Mouse (Mus musculus) retina, postnatal 7 days (tissue): ENCODE results near the gene Rin2.
A peak's percentile ranks its signal among the peaks of the same experiment; 100 is the strongest.

ENCODE experiments used
- DNase-seq: peaks from one replicate; pipeline ENCODE4 v3.0.0-alpha.2; 2012; ENCODE audit warnings: low read depth, low spot score

Rin2 gene

GRCm38 (mm10) chr2:145828603-145829002 lies 153.6 kb downstream of the Rin2 start:
- DNase-seq, result no peak

- no peak for DNase-seq
These were observed 154.2 kb downstream of the Rin2 start for GRCm38 (mm10) chr2:145829231-145829630.

- no peak for DNase-seq
These were observed 155.4 kb downstream of the Rin2 start for GRCm38 (mm10) chr2:145830417-145830816.

- no peak for DNase-seq
These were observed 157.2 kb downstream of the Rin2 start for GRCm38 (mm10) chr2:145831949-145832835.

GRCm38 (mm10) chr2:145832836-145833221 lies 157.8 kb downstream of the Rin2 start:
- no peak for DNase-seq

- no peak for DNase-seq
These were observed 158.3 kb downstream of the Rin2 start for GRCm38 (mm10) chr2:145833341-145833740.

- no peak for DNase-seq
These were observed 160.9 kb downstream of the Rin2 start for GRCm38 (mm10) chr2:145835920-145836319.

GRCm38 (mm10) chr2:145838675-145839074 lies 163.7 kb downstream of the Rin2 start:
- no peak for DNase-seq

GRCm38 (mm10) chr2:145839565-145840315 lies 164.7 kb downstream of the Rin2 start:
- DNase-seq, result no peak

GRCm38 (mm10) chr2:145840320-145840719 lies 165.3 kb downstream of the Rin2 start:
- DNase-seq, result no peak

GRCm38 (mm10) chr2:145840910-145841870 lies 166.2 kb downstream of the Rin2 start:
- DNase-seq, result no peak

GRCm38 (mm10) chr2:145843322-145843721 lies 168.3 kb downstream of the Rin2 start:
- no peak for DNase-seq

GRCm38 (mm10) chr2:145846595-145846994 lies 171.6 kb downstream of the Rin2 start:
- no peak for DNase-seq

- no peak for DNase-seq
These were observed 174.3 kb downstream of the Rin2 start for GRCm38 (mm10) chr2:145849170-145849905.

GRCm38 (mm10) chr2:145850779-145851178 lies 175.8 kb downstream of the Rin2 start:
- no peak for DNase-seq

GRCm38 (mm10) chr2:145855831-145856230 lies 180.8 kb downstream of the Rin2 start:
- no peak for DNase-seq

GRCm38 (mm10) chr2:145857864-145858263 lies 182.8 kb downstream of the Rin2 start:
- DNase-seq, result no peak

- DNase-seq, result no peak
These were observed 184.5 kb downstream of the Rin2 start for GRCm38 (mm10) chr2:145859442-145859931.

GRCm38 (mm10) chr2:145859932-145860801 lies 185.2 kb downstream of the Rin2 start:
- DNase-seq, result peak; percentile 40
